Mouse (Mus musculus) kidney, adult 2 months (tissue): ENCODE data around the gene Akap4. TPM values are rescaled to one million over a fixed set of nuclear protein-coding genes. Genes with fewer than 3 reads are reported as not detected.

Experiments used
- DNase-seq: peaks from one replicate; pipeline ENCODE4 v3.0.0; 2021
- H3K27ac ChIP-seq: fragments of 200-500 bp; 2 replicates; pipeline ENCODE4 v1.5.1; 2012; ENCODE audit warnings: low read depth, low read length, control low read depth, inconsistent platforms; ENCODE audit not compliant: insufficient read depth
- H3K27me3 ChIP-seq: fragments of 200-500 bp; replicated peaks from 2 replicates; pipeline ENCODE4 v1.6.1; 2012; ENCODE audit warnings: mild to moderate bottlenecking, moderate library complexity, low read length, inconsistent platforms; ENCODE audit not compliant: control insufficient read depth, insufficient read depth
- H3K36me3 ChIP-seq: fragments of 200-500 bp; 2 replicates; pipeline ENCODE4 v1.6.1; 2012; ENCODE audit warnings: mild to moderate bottlenecking, moderate library complexity, low read length, inconsistent platforms; ENCODE audit not compliant: control insufficient read depth, insufficient read depth
- H3K4me1 ChIP-seq: fragments of 200-500 bp; 2 replicates; pipeline ENCODE4 v1.6.1; 2011; ENCODE audit warnings: low read length; ENCODE audit not compliant: control insufficient read depth, insufficient read depth
- H3K4me3 ChIP-seq: fragments of 200-500 bp; 2 replicates; pipeline ENCODE4 v1.5.1; 2011; ENCODE audit warnings: mild to moderate bottlenecking, low read depth, low read length, control low read depth; ENCODE audit not compliant: insufficient read depth
- CTCF ChIP-seq: fragments of 200-500 bp; conservative IDR thresholded peaks from 2 replicates; pipeline ENCODE4 v1.5.1; 2011; ENCODE audit warnings: low read depth, mild to moderate bottlenecking, control low read depth, low read length, moderate library complexity, mixed read lengths; ENCODE audit not compliant: insufficient read depth, insufficient read length
- POLR2A ChIP-seq: fragments of 200-500 bp; IDR thresholded peaks from one replicate; pipeline ENCODE4 v1.6.1; 2011; ENCODE audit warnings: low read depth, low read length, control low read depth
- WGBS: fragments of 180-500 bp; shearing (Covaris S2); methylation state at CpG from one replicate; pipeline ENCODE4 v1.1.7; 2018; 5-methylcytosine and 5-hydroxymethylcytosine counted together
- polyA plus RNA-seq: library from polyadenylated mRNA; depleted of rRNA; stranded (reverse); fragments of >200 nt; gene quantifications from 2 replicates; pipeline ENCODE4 v1.2.3, GENCODE M21; 2012; rRNA removed

The Akap4 gene
- 0.06 and 0.15 TPM in 2 replicates for polyA plus RNA-seq

GRCm38 (mm10) chrX:7067219-7067618 lies at the start of gene Akap4:
Gene Akap4, plus strand, starts transcription at chrX:7067519.
- 100% methylated on average over 1 of the region's 1 CpGs for WGBS

GRCm38 (mm10) chrX:7041519-7041918 lies 25.8 kb upstream of the Akap4 start, which contains the start of gene Ccnb3:
Gene Ccnb3, minus strand, starts transcription at chrX:7041619.
- no peak for DNase-seq
- Histone ChIP-seq H3K36me3 (no peaks in the 10 kb centered on the region), H3K27me3 (no peaks in the 10 kb centered on the region), H3K4me3 (no peak within 1 kb of the TSS), H3K4me1 (no peaks in the 10 kb centered on the region), H3K27ac (no peak within 1 kb of the TSS)
- WGBS: 95% methylated on average over 19 of the region's 19 CpGs
- TF ChIP-seq POLR2A (no peak), CTCF (no peak)

More at GRCm38 (mm10) chrX:7067219-7067618, at the start of gene Akap4:
- no peaks in the 10 kb centered on the region for H3K36me3 ChIP-seq
- H3K27ac ChIP-seq: no peak within 1 kb of the TSS
- TF ChIP-seq POLR2A: no peak
- no peak for TF ChIP-seq CTCF
- H3K4me1 ChIP-seq: no peaks in the 10 kb centered on the region
- no peaks in the 10 kb centered on the region for H3K27me3 ChIP-seq
- H3K4me3 ChIP-seq: no peak within 1 kb of the TSS
- no peak for DNase-seq

GRCm38 (mm10) chrX:7057056-7057455 lies 10.3 kb upstream of the Akap4 start:
- no peak for DNase-seq
- H3K36me3 ChIP-seq: no peaks in the 10 kb centered on the region
- no peak for TF ChIP-seq POLR2A
- TF ChIP-seq CTCF: no peak
- H3K27ac ChIP-seq: no peak overlapping the region
- H3K27me3 ChIP-seq: no peaks in the 10 kb centered on the region
- no peak overlapping the region for H3K4me3 ChIP-seq
- H3K4me1 ChIP-seq: no peaks in the 10 kb centered on the region

GRCm38 (mm10) chrX:7057634-7058033 lies 9.7 kb upstream of the Akap4 start:
- no peak for DNase-seq
- 88% methylated on average over 2 of the region's 2 CpGs for WGBS
- TF ChIP-seq CTCF (no peak), POLR2A (no peak)
- Histone ChIP-seq H3K4me3 (no peak overlapping the region), H3K27ac (no peak overlapping the region), H3K27me3 (no peaks in the 10 kb centered on the region), H3K4me1 (no peaks in the 10 kb centered on the region), H3K36me3 (no peaks in the 10 kb centered on the region)

- TF ChIP-seq POLR2A: no peak
- TF ChIP-seq CTCF: no peak
- no peak overlapping the region for H3K4me3 ChIP-seq
- no peak for DNase-seq
- no peaks in the 10 kb centered on the region for H3K27me3 ChIP-seq
- no peaks in the 10 kb centered on the region for H3K36me3 ChIP-seq
- no peaks in the 10 kb centered on the region for H3K4me1 ChIP-seq
- H3K27ac ChIP-seq: no peak overlapping the region
Measured at GRCm38 (mm10) chrX:7064109-7064508, 3.2 kb upstream of the Akap4 start.

DNA sequence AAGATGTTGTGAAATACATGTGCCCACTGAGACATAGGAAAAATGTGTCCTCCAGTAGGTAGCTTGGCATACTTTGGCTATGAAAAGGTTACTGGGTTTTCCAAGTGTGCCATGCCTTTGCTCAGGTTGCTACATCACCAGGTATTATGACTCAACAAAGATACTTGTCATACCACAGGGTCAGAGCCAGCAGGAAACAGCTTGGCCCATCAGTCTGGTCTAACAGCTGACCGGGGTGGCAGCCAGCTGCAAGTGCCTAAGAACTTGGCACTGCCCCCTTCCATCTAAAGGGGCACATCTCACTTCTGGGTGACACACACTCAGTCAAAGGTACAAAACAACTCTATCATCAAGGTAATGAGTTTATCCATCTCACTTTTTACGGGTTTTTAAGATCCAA lies 683 bp downstream of the Akap4 start:
- Histone ChIP-seq H3K4me1 (no peaks in the 10 kb centered on the region), H3K4me3 (no peak overlapping the region), H3K36me3 (no peaks in the 10 kb centered on the region), H3K27ac (no peak overlapping the region), H3K27me3 (no peaks in the 10 kb centered on the region)
- 80% methylated on average over 2 of the region's 2 CpGs for WGBS
- TF ChIP-seq POLR2A (no peak), CTCF (no peak)
- no peak for DNase-seq

GRCm38 (mm10) chrX:7079820-7080429 lies 12.6 kb downstream of the Akap4 start:
- Histone ChIP-seq H3K4me1 (no peaks in the 10 kb centered on the region), H3K4me3 (no peak overlapping the region), H3K27me3 (no peaks in the 10 kb centered on the region), H3K36me3 (no peaks in the 10 kb centered on the region), H3K27ac (no peak overlapping the region)
- WGBS: 79% methylated on average over 6 of the region's 6 CpGs
- no peak for TF ChIP-seq POLR2A
- TF ChIP-seq CTCF: no peak
- no peak for DNase-seq
